Mouse (Mus musculus) hindbrain, embryonic 10.5 days (tissue): Measurements from ENCODE around the gene Bcl11b. TPM values are rescaled to one million over a fixed set of nuclear protein-coding genes. Genes with fewer than 3 reads are reported as not detected.

Experiments
- DNase-seq: peaks from one replicate; pipeline ENCODE4 v3.0.0-alpha.2; 2017; ENCODE audit warnings: low spot score
- H3K27ac ChIP-seq: fragments of 300-500 bp; sonication (generic); 2 replicates; pipeline ENCODE4 v1.5.1; 2016; ENCODE audit warnings: mild to moderate bottlenecking, moderate library complexity
- H3K27me3 ChIP-seq: fragments of 300-500 bp; sonication (generic); 2 replicates; pipeline ENCODE4 v1.6.1; 2016; ENCODE audit warnings: mild to moderate bottlenecking; ENCODE audit not compliant: poor library complexity, insufficient read depth, severe bottlenecking
- H3K36me3 ChIP-seq: fragments of 300-500 bp; sonication (generic); 2 replicates; pipeline ENCODE4 v1.6.1; 2016; ENCODE audit warnings: mild to moderate bottlenecking, moderate library complexity
- H3K4me1 ChIP-seq: fragments of 300-500 bp; sonication (generic); replicated peaks from 2 replicates; pipeline ENCODE4 v1.6.1; 2016; ENCODE audit warnings: mild to moderate bottlenecking
- H3K4me3 ChIP-seq: fragments of 300-500 bp; sonication (generic); 2 replicates; pipeline ENCODE4 v1.5.1; 2016; ENCODE audit warnings: mild to moderate bottlenecking, moderate library complexity
- H3K9me3 ChIP-seq: fragments of 300-500 bp; sonication (generic); 2 replicates; pipeline ENCODE4 v1.6.1; 2016; ENCODE audit warnings: mild to moderate bottlenecking, moderate library complexity
- WGBS: fragments of 180-500 bp; shearing (Covaris S2); methylation state at CpG from one replicate; pipeline ENCODE4 v1.1.7; 2016; 5-methylcytosine and 5-hydroxymethylcytosine counted together
- polyA plus RNA-seq: library from polyadenylated mRNA; unstranded; fragments of >200 nt; fragmentation: Nextera tagmentation; extraction: Ambion mirVana; gene quantifications from 2 replicates; pipeline ENCODE4 v1.2.1, GENCODE M21; 2016

Bcl11b gene
- polyA plus RNA-seq, 1 experiment from 2014 or later, result 3.3 TPM

- H3K36me3 ChIP-seq, result no peaks in the 10 kb centered on the region
- 75% methylated on average over 14 of the region's 14 CpGs for WGBS
- no peak for DNase-seq
- H3K4me1 ChIP-seq, result peaks cover 64% of the 10 kb centered on the region
- H3K9me3 ChIP-seq, result no peaks in the 10 kb centered on the region
- H3K4me3 ChIP-seq, result no peak overlapping the region
- H3K27me3 ChIP-seq, result peaks cover 4% of the 10 kb centered on the region; the same call in 1 of the 2 replicates
- H3K27ac ChIP-seq, result peak overlapping the region; percentile 57
Observed at GRCm38 (mm10) chr12:107964396-107965085, 38.9 kb downstream of the Bcl11b start.

GRCm38 (mm10) chr12:107962852-107963251 is 40.5 kb downstream of the Bcl11b start:
- no peak overlapping the region for H3K27ac ChIP-seq
- WGBS, result 74% methylated on average over 7 of the region's 7 CpGs
- peaks cover 60% of the 10 kb centered on the region for H3K4me1 ChIP-seq

GRCm38 (mm10) chr12:107961843-107962242 is 41.6 kb downstream of the Bcl11b start:
- Histone ChIP-seq H3K27me3 (no peaks in the 10 kb centered on the region), H3K9me3 (no peaks in the 10 kb centered on the region), H3K27ac (no peak overlapping the region), H3K4me1 (peaks cover 55% of the 10 kb centered on the region), H3K4me3 (no peak overlapping the region), H3K36me3 (no peaks in the 10 kb centered on the region)
- no peak for DNase-seq
- 90% methylated on average over 15 of the region's 15 CpGs for WGBS

More at GRCm38 (mm10) chr12:107962852-107963251, 40.5 kb downstream of the Bcl11b start:
- Histone ChIP-seq H3K27me3 (peaks cover 4% of the 10 kb centered on the region; the same call in 1 of the 2 replicates), H3K36me3 (no peaks in the 10 kb centered on the region), H3K9me3 (no peaks in the 10 kb centered on the region), H3K4me3 (no peak overlapping the region)
- DNase-seq, result no peak

GRCm38 (mm10) chr12:107960789-107961491 is 42.5 kb downstream of the Bcl11b start:
- no peak overlapping the region for H3K4me3 ChIP-seq
- no peak for DNase-seq
- H3K27ac ChIP-seq, result no peak overlapping the region
- H3K27me3 ChIP-seq, result no peaks in the 10 kb centered on the region
- H3K36me3 ChIP-seq, result no peaks in the 10 kb centered on the region
- peaks cover 51% of the 10 kb centered on the region for H3K4me1 ChIP-seq
- no peaks in the 10 kb centered on the region for H3K9me3 ChIP-seq
- 68% methylated on average over 12 of the region's 12 CpGs for WGBS

GRCm38 (mm10) chr12:107960365-107960764 is 43.0 kb downstream of the Bcl11b start:
- H3K27ac ChIP-seq, result peak overlapping the region; percentile 57
- no peak overlapping the region for H3K4me3 ChIP-seq
- no peaks in the 10 kb centered on the region for H3K9me3 ChIP-seq
- no peak for DNase-seq
- WGBS, result 68% methylated on average over 14 of the region's 14 CpGs
- H3K36me3 ChIP-seq, result no peaks in the 10 kb centered on the region
- H3K4me1 ChIP-seq, result peaks cover 45% of the 10 kb centered on the region
- no peaks in the 10 kb centered on the region for H3K27me3 ChIP-seq

- 63% methylated on average over 8 of the region's 8 CpGs for WGBS
- peaks cover 40% of the 10 kb centered on the region for H3K4me1 ChIP-seq
- no peaks in the 10 kb centered on the region for H3K27me3 ChIP-seq
- no peaks in the 10 kb centered on the region for H3K9me3 ChIP-seq
- no peak overlapping the region for H3K27ac ChIP-seq
- H3K4me3 ChIP-seq, result no peak overlapping the region
- no peak for DNase-seq
- no peaks in the 10 kb centered on the region for H3K36me3 ChIP-seq
Observed at GRCm38 (mm10) chr12:107959872-107960271, 43.5 kb downstream of the Bcl11b start.

GRCm38 (mm10) chr12:107953044-107953684 is 50.2 kb downstream of the Bcl11b start:
- H3K4me3 ChIP-seq, result no peak overlapping the region
- no peaks in the 10 kb centered on the region for H3K9me3 ChIP-seq
- H3K27me3 ChIP-seq, result peaks cover 4% of the 10 kb centered on the region; the same call in 1 of the 2 replicates
- H3K36me3 ChIP-seq, result no peaks in the 10 kb centered on the region
- peaks cover 30% of the 10 kb centered on the region for H3K4me1 ChIP-seq
- no peak overlapping the region; the same call in 1 of the 2 replicates for H3K27ac ChIP-seq
- WGBS, result 94% methylated on average over 16 of the region's 16 CpGs
- no peak for DNase-seq

GRCm38 (mm10) chr12:107952318-107952724 is 51.1 kb downstream of the Bcl11b start:
- 67% methylated on average over 20 of the region's 20 CpGs for WGBS
- no peak for DNase-seq
- Histone ChIP-seq H3K4me3 (no peak overlapping the region), H3K4me1 (peaks cover 38% of the 10 kb centered on the region), H3K36me3 (no peaks in the 10 kb centered on the region), H3K27ac (no peak overlapping the region), H3K27me3 (peaks cover 4% of the 10 kb centered on the region; the same call in 1 of the 2 replicates), H3K9me3 (no peaks in the 10 kb centered on the region)

GRCm38 (mm10) chr12:107950667-107951179 is 52.7 kb downstream of the Bcl11b start:
- Histone ChIP-seq H3K9me3 (no peaks in the 10 kb centered on the region), H3K4me3 (no peak overlapping the region), H3K4me1 (peaks cover 40% of the 10 kb centered on the region), H3K27me3 (peaks cover 4% of the 10 kb centered on the region; the same call in 1 of the 2 replicates), H3K27ac (no peak overlapping the region), H3K36me3 (0 out of 2 replicates have a peak, but pooled peaks cover 4% of the 10 kb centered on the region)
- no peak for DNase-seq
- 77% methylated on average over 20 of the region's 20 CpGs for WGBS

- 91% methylated on average over 10 of the region's 10 CpGs for WGBS
- DNase-seq, result no peak
- H3K27ac ChIP-seq, result no peak overlapping the region
- H3K4me3 ChIP-seq, result no peak overlapping the region
- no peaks in the 10 kb centered on the region for H3K9me3 ChIP-seq
- peaks cover 36% of the 10 kb centered on the region for H3K4me1 ChIP-seq
- 0 out of 2 replicates have a peak, but pooled peaks cover 4% of the 10 kb centered on the region for H3K36me3 ChIP-seq
- H3K27me3 ChIP-seq, result peaks cover 4% of the 10 kb centered on the region; the same call in 1 of the 2 replicates
Observed at GRCm38 (mm10) chr12:107949416-107949815, 54.0 kb downstream of the Bcl11b start.

- Histone ChIP-seq H3K27me3 (no peaks in the 10 kb centered on the region), H3K4me3 (no peak overlapping the region), H3K27ac (0 out of 2 replicates have a peak overlapping the region, but pooled peaks have one; percentile 6), H3K4me1 (peaks cover 20% of the 10 kb centered on the region), H3K36me3 (peaks cover 4% of the 10 kb centered on the region; the same call in 1 of the 2 replicates), H3K9me3 (no peaks in the 10 kb centered on the region)
- DNase-seq, result no peak
- WGBS, result 61% methylated on average over 7 of the region's 7 CpGs
Observed at GRCm38 (mm10) chr12:107942100-107942499, 61.3 kb downstream of the Bcl11b start.

GRCm38 (mm10) chr12:107940774-107941173 is 62.6 kb downstream of the Bcl11b start:
- 86% methylated on average over 9 of the region's 9 CpGs for WGBS
- Histone ChIP-seq H3K27me3 (no peaks in the 10 kb centered on the region), H3K9me3 (no peaks in the 10 kb centered on the region), H3K27ac (no peak overlapping the region), H3K36me3 (no peaks in the 10 kb centered on the region; the same call in 1 of the 2 replicates), H3K4me1 (peaks cover 21% of the 10 kb centered on the region), H3K4me3 (no peak overlapping the region)
- no peak for DNase-seq
